ENCODE assay signal across 16 mouse cellular contexts in the genomic region with DNA sequence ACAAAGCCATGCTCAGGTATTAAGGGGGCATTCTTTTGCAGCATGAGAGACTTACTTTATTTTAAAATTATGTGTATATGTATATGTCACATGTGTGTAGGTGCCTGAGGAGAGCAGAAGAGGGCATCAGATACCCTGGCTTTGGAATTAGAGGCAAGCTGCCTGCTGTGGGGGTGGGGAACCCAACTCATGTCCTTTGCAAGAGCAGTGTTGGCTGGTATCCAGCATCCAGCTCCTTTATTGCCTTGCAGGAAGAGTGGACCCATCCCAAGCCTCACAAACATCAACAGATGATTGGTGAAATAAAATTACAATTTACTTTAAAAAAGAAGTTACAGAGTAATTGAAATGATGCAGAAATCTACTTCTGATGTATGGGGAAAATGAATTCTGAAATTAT. TPM values are rescaled to one million over a fixed set of nuclear protein-coding genes. Genes with fewer than 3 reads are reported as not detected.
"Had no signal": no experiment of that assay in that cellular context is flagged by ENCODE, and none has a peak within 500 bp of the region (broad histone marks: within the 10 kb centered on the region; RNA-seq: fewer than 3 reads in every experiment).

No protein-coding gene starts in this region.

- H3K4me2 ChIP-seq: limb, embryonic 12.5 days; neural tube, embryonic 15.5 days had no signal

- H3K4me1 ChIP-seq: limb, embryonic 12.5 days had no signal

- ATAC-seq: intestine, postnatal 0 days had no signal

- H3K36me3 ChIP-seq: limb, embryonic 12.5 days; midbrain, embryonic 10.5 days; neural tube, embryonic 15.5 days had no signal

- H3K27ac ChIP-seq: left cerebral cortex, adult 2 months; limb, embryonic 12.5 days; liver, embryonic 14.5 days; midbrain, embryonic 10.5 days; neural tube, embryonic 15.5 days had no signal

- H3K4me3 ChIP-seq: left cerebral cortex, adult 2 months; limb, embryonic 12.5 days; midbrain, embryonic 10.5 days; myocyte; neural tube, embryonic 15.5 days had no signal

- H3K9ac ChIP-seq: limb, embryonic 12.5 days; liver, embryonic 14.5 days; neural tube, embryonic 15.5 days had no signal

- H3K9me3 ChIP-seq: limb, embryonic 12.5 days; midbrain, embryonic 10.5 days; neural tube, embryonic 15.5 days had no signal

- DNase-seq: kidney, adult 8-10 months; lung, adult 2 months; lung, postnatal 10 days; lung, postnatal 4 days; right cerebral cortex, adult 18-20 months; spleen, adult 18-20 months; thymus, adult 18-20 months; thymus, postnatal 14 days had no signal

- H3K27me3 ChIP-seq: limb, embryonic 12.5 days; neural tube, embryonic 15.5 days had no signal

RNA-seq across cellular contexts. Expression of gene Unc79, which starts 36.7 kb away (rescaled TPM):
- total RNA-seq: megakaryocyte, adult 5-6 weeks had no signal
- polyA plus RNA-seq: myocyte had no signal
